Mouse (Mus musculus) heart, adult 11 months (tissue): ENCODE measurements around the gene Ust.

Source experiments
- DNase-seq: peaks from one replicate; pipeline ENCODE4 v3.0.0; 2022

The Ust gene

GRCm38 (mm10) chr10:8498951-8499891, 19.4 kb downstream of the Ust start:
- peak; percentile 90 for DNase-seq

- peak; percentile 51 for DNase-seq
Measured at GRCm38 (mm10) chr10:8495543-8496141, 23.0 kb downstream of the Ust start.

- peak; percentile 21 for DNase-seq
Measured at GRCm38 (mm10) chr10:8491909-8492591, 26.6 kb downstream of the Ust start.

DNA sequence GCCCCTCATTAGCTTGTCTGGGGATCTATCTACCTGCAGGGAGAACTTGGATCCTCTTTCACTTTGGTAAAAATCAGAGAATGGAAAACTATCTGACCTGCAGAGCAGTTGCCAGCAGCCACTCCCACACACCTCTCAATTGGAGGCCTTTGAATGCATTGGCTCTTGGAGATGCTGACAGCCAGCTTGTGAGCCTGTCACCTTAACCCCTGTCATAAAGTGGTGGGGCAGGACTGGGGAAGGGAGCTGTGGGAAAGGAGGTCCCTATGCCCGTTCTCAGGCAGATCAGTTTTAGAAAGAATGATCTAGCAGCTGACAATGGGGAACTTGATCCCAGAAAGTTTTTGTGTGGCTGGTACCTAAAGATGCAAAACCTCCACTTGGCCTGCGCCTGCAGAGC, 31.2 kb downstream of the Ust start:
- DNase-seq = peak; percentile 55

DNA sequence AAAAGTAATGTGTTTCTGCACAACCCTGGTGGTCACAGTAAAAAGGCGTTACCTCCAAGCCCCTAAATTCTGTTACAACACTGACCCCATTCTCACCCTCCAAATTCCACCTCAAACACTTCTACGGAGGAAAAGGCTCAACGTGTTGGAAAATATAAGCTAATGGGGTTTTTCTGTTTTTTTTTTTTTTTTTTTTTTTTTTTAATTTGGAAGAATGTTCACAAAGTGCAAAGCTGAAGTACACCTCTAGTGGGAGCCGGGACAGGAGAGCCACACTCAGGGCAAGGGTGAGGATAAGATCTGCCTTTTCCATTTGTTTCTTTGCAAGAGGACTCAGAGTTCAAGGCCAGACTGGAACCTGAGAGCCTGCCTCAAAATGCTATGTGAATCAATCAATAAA, 34.1 kb downstream of the Ust start:
- DNase-seq = peak; percentile 46

GRCm38 (mm10) chr10:8482779-8483178, 35.8 kb downstream of the Ust start:
- DNase-seq = peak; percentile 22

DNA sequence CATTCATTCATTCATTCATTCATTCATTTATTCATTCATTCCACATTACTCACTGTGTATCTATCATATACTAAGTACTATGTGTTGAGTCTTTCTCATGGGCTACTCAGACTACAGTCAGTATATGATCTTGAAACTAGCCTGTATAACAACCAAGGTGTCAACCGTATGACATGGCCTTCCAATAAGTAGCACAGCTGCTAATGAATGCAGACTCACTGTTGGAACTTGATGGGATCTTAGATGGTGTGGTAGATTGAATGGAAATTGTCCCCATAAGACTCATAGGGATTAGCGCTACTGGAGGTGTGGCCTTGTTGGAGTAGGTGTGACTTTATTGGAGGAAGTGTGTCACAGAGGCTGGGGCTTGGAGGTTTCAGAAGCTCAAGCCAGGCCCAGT, 38.8 kb downstream of the Ust start:
- DNase-seq = peak; percentile 60

- DNase-seq = peak; percentile 79
Measured at GRCm38 (mm10) chr10:8477936-8478335, 40.7 kb downstream of the Ust start.

GRCm38 (mm10) chr10:8471995-8472394, 46.6 kb downstream of the Ust start:
- DNase-seq = peak; percentile 90

GRCm38 (mm10) chr10:8471012-8471411, 47.6 kb downstream of the Ust start:
- DNase-seq = peak; percentile 67

GRCm38 (mm10) chr10:8469516-8469915, 49.1 kb downstream of the Ust start:
- no peak for DNase-seq

GRCm38 (mm10) chr10:8468651-8469386, 49.8 kb downstream of the Ust start:
- DNase-seq = peak; percentile 76

GRCm38 (mm10) chr10:8465918-8466317, 52.7 kb downstream of the Ust start:
- DNase-seq = peak; percentile 91

DNA sequence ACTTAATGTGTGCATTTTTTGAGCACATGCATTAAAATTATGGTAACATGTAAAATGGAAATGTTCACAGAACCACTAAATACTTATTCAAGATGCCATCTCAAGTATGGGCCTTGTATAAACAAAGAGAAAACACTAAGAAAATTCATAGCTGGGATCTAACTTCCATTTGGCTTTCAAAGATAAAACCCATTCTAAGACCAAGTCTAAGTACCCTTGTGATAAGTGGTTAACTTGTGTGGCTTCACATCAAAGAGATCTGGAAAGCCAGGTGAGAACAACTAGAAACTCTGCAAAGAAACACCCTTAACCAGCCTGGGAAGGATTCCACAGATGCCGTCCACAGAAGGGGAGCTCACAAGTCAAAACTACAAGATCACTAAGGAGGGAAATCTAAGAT, 53.4 kb downstream of the Ust start:
- DNase-seq = peak; percentile 49

DNA sequence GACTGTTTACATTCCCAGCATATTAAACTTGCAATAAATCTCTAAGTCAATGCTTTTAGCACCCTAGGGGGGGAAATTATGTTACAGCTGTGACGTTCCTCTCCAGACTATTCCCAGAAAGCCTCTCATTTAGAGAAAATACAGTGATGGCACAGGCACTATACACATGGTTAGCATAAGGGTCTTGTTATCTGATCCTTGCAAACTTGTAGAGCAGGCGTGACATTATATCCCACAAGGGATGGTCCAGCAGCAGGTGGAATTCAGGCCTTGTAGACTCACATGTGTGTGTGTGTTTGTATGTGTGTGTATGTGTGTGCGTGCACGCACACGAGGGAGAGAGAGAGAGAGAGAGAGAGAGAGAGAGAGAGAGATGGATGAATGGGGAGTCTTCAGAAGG, 57.3 kb downstream of the Ust start:
- peak; percentile 64 for DNase-seq

GRCm38 (mm10) chr10:8454711-8455110, 63.9 kb downstream of the Ust start:
- no peak for DNase-seq

GRCm38 (mm10) chr10:8447681-8448080, 70.9 kb downstream of the Ust start:
- peak; percentile 59 for DNase-seq

GRCm38 (mm10) chr10:8446972-8447371, 71.7 kb downstream of the Ust start:
- DNase-seq = peak; percentile 57

GRCm38 (mm10) chr10:8444052-8444451, 74.6 kb downstream of the Ust start:
- DNase-seq = peak; percentile 28

GRCm38 (mm10) chr10:8431857-8432256, 86.8 kb downstream of the Ust start:
- DNase-seq = peak; percentile 97

DNA sequence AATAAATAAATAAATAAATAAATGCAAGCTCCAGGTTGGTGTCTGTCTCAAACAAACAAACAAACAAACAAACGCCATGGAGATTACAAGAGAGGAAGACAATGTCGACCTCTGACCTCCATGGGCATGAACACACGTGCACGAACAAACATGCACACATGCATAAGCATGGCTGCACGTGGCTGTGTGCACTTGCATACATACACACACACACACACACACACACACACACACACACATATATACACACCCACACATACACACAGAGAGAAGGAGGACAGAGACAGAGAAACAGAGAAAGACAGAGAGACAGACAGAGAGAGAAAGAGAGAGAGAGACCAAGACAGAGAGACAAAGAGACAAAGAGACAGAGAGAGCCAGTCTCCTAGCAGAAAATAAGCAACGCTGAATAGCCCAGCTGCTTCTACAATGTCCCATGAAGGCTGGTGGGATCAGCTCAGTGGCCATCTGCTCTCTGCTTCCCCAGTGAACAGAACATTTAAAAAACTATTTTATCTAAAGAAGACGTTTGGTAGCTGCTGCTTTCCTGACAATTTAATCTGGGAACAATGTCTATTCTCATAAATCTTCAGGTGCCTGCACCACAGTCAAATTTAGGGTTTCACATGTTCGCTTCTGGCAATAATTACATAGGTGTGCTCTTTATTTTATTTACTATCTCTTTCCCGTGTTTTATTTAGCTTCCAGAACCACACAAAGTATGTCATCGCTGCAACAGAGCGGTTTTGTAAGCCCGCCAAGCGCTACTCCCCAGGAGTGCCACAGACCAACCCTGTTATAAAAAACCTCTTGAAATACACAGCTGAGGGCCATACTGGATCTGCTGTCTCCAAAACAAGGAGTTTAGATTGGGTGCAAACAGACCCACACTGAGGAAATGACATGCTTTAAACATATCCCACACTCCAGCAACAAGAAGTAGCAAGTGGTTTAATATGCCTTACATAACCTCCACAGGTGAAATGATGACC, 89.5 kb downstream of the Ust start:
- peak; percentile 79 for DNase-seq
